Mouse (Mus musculus) heart, adult 2 months (tissue): ENCODE data around the gene Rhox6. TPM values are rescaled to one million over a fixed set of nuclear protein-coding genes. Genes with fewer than 3 reads are reported as not detected.
"Not testable (repeated sequence)": the region's sequence is repeated elsewhere in the genome, so short reads cannot be mapped to it uniquely, and the experiment has no call there.

ENCODE experiments used
- DNase-seq, 2 experiments: peaks; one replicate each; pipeline ENCODE4 v3.0.0; 2021
- H3K27ac ChIP-seq: fragments of 200-600 bp; 2 replicates; pipeline ENCODE4 v1.8.1; 2022
- H3K27me3 ChIP-seq: fragments of 200-500 bp; 2 replicates; pipeline ENCODE4 v1.6.1; 2012; ENCODE audit warnings: mild to moderate bottlenecking, low read length, inconsistent platforms, mixed read lengths; ENCODE audit not compliant: control insufficient read depth, insufficient read depth
- H3K36me3 ChIP-seq: fragments of 200-500 bp; 2 replicates; pipeline ENCODE4 v1.6.1; 2012; ENCODE audit warnings: low read length, inconsistent platforms; ENCODE audit not compliant: control insufficient read depth, insufficient read depth
- H3K4me1 ChIP-seq: fragments of 200-500 bp; 2 replicates; pipeline ENCODE4 v1.6.1; 2011; ENCODE audit warnings: low read length; ENCODE audit not compliant: control insufficient read depth, insufficient read depth
- H3K4me3 ChIP-seq: fragments of 200-600 bp; 2 replicates; pipeline ENCODE4 v1.8.1; 2022
- H3K79me2 ChIP-seq: fragments of 200-500 bp; replicated peaks from 2 replicates; pipeline ENCODE4 v1.6.1; 2012; ENCODE audit warnings: mild to moderate bottlenecking, inconsistent platforms, low read length, moderate library complexity, mixed read lengths; ENCODE audit not compliant: control insufficient read depth, insufficient read depth
- H3K9ac ChIP-seq: fragments of 200-500 bp; 2 replicates; pipeline ENCODE4 v1.6.1; 2012; ENCODE audit warnings: low read depth, mild to moderate bottlenecking, control low read depth, inconsistent platforms, low read length, mixed read lengths
- CTCF ChIP-seq: fragments of 200-600 bp; IDR thresholded peaks from 2 replicates; pipeline ENCODE4 v1.8.1; 2022; ENCODE audit warnings: antibody characterized with exemption, mild to moderate bottlenecking, moderate library complexity
- EP300 ChIP-seq: fragments of 200-500 bp; IDR thresholded peaks from 2 replicates; pipeline ENCODE4 v1.6.1; 2011; ENCODE audit warnings: low read depth, low read length, control low read depth; ENCODE audit not compliant: insufficient read depth
- POLR2A ChIP-seq: fragments of 200-500 bp; IDR thresholded peaks from 2 replicates; pipeline ENCODE4 v1.6.1; 2011; ENCODE audit warnings: mild to moderate bottlenecking, low read depth, low read length, control low read depth; ENCODE audit not compliant: insufficient read depth
- WGBS: fragments of 180-500 bp; shearing (Covaris S2); methylation state at CpG from one replicate; pipeline ENCODE4 v1.1.7; 2018; 5-methylcytosine and 5-hydroxymethylcytosine counted together
- intact Hi-C: fragments of 180-260 bp; cut with DNase I; formaldehyde crosslinking; loops from one replicate; pipeline ENCODE4 v1.15.1; 2025
- long read RNA-seq: library from polyadenylated mRNA; stranded (forward); transcript quantifications from one replicate; pipeline ENCODE4 v2.0.0, GENCODE M21; 2021
- polyA plus RNA-seq: library from polyadenylated mRNA; depleted of rRNA; stranded (reverse); fragments of >200 nt; gene quantifications from 2 replicates; pipeline ENCODE4 v1.2.3, GENCODE M21; 2012; rRNA removed
- total RNA-seq, 2 experiments: library from RNA; stranded (reverse); gene quantifications; 2 replicates each; pipeline ENCODE4 v1.2.3; 2021

The Rhox6 gene
- total RNA-seq (not detected), polyA plus RNA-seq (not detected in 2 replicates)
- long read RNA-seq: 0 reads

DNA sequence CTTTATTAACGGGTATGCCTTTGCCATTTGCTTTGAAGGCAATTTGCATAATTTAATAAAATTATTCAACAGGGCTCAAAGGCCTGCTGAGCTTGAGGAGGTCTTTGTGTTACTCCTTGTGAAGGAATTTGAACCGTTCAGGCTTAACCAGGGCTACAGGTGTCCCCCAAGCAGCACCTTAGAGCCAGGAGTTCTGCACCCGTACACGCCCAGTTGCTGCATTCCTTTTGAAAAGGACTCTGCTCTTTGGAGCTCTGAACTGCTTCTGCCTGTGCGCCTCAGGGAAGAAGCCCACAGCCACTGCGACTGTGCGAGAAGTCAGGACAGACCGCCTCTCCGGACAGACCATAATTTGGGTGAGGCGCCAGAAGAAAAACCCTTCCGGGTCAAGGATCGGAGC, at the start of gene Rhox6:
Rhox6 (plus strand) TSS at position 301 of the 400 bp plus-strand sequence.
- H3K27me3 ChIP-seq, H3K9ac ChIP-seq, intact Hi-C loops, H3K27ac ChIP-seq, H3K4me3 ChIP-seq, H3K4me1 ChIP-seq, H3K79me2 ChIP-seq, DNase-seq, H3K36me3 ChIP-seq: not testable (repeated sequence)
- WGBS: 82% methylated on average over 4 of the region's 12 CpGs

DNA sequence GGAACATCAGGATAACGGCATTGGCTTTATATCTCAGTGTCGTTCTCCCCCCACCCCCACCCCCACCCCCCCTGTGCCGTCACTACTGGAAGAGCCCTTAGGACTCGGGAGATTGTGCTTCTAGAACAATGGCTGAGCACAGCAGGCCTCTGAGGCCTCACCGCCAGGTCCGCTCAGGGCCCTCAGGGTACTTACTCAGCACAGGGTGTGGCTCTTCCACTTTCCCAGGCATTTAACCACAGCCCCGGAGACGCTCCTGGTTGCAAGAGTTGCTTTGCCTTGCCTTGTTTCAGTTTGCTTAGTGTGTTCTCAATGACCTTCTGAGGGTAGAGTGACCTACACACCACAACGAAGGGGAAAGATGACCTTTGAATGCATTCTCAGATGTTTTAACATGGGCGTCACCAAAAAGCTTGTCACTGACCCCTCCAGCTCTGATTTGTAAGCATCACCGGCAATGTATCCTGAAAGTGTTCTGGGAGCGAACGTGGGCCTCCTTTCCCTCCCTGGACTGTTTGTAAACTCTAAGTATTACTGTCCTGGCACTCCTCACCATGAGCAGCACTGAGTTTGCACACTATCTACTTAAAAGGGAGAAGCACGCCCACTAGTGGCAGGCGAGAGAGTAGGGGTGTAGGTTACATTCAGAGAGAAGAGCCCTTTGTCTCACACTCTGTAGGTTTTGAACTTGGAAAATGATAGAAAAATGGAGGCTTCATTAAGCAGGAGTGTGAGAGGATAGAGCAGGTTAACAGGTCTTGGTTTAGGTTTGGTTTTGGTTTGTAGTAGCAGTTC, 19.2 kb upstream of the Rhox6 start:
- no peak overlapping the region for H3K4me3 ChIP-seq
- no peaks in the 10 kb centered on the region for H3K27me3 ChIP-seq
- H3K27ac ChIP-seq: no peak overlapping the region
- no peaks in the 10 kb centered on the region for H3K79me2 ChIP-seq
- intact Hi-C loops: no loop called here
- H3K4me1 ChIP-seq: no peaks in the 10 kb centered on the region
- DNase-seq: no peak
- H3K36me3 ChIP-seq: no peaks in the 10 kb centered on the region
- no peak overlapping the region for H3K9ac ChIP-seq
- TF ChIP-seq POLR2A (no peak), CTCF (peak; percentile 20; the same call in 1 of the 2 replicates)
- 78% methylated on average over 15 of the region's 15 CpGs for whole genome bisulfite sequencing

DNA sequence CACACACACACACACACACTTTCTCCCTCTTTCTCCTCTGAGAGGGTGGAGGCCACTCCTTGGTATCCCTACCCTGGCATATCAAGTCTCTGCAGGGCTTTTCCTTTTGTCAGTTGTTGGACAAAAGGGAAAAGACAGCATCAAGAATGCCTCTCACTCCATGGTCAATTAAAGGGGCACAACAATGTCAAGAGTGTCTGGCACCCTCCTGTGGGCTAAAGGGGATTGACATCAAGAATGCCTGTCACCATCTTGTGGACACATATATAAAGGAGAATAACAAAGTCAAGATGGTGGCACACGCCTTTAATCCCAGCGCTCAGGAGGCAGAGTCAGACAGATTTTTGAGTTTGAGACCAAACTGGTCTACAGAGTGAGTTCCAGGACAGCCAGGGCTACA, 17.3 kb upstream of the Rhox6 start:
- DNase-seq: no peak
- TF ChIP-seq POLR2A (no peak), CTCF (peak; percentile 19; the same call in 1 of the 2 replicates)
- H3K79me2 ChIP-seq: no peaks in the 10 kb centered on the region
- H3K27me3 ChIP-seq: no peaks in the 10 kb centered on the region
- no peaks in the 10 kb centered on the region for H3K4me1 ChIP-seq
- intact Hi-C loops: no loop called here
- 73% methylated on average over 2 of the region's 2 CpGs for WGBS
- no peak overlapping the region for H3K9ac ChIP-seq
- no peak overlapping the region for H3K27ac ChIP-seq
- H3K36me3 ChIP-seq: no peaks in the 10 kb centered on the region
- H3K4me3 ChIP-seq: no peak overlapping the region

DNA sequence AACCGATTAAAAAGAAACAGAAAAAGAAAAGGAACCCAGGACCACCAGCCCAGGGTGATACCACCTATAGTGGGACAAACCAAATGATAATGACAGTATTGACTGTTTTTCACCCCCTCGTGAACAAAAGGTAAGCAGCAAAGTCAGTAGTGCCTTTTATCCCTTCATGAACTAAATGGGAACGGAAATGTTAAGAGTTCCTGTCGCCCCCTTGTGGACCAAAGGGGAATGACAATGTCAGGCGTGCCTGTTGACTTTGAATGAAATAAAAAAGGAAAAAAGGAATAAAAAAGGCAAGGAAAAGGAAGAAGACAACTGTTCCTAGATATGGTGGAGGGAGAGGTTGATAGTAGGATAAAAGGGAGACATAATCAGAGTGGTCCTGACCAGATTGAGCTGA, 15.5 kb upstream of the Rhox6 start:
- Histone ChIP-seq H3K36me3 (no peaks in the 10 kb centered on the region), H3K4me1 (no peaks in the 10 kb centered on the region), H3K79me2 (no peaks in the 10 kb centered on the region), H3K4me3 (no peak overlapping the region), H3K27me3 (no peaks in the 10 kb centered on the region), H3K27ac (no peak overlapping the region), H3K9ac (no peak overlapping the region)
- TF ChIP-seq POLR2A (no peak), CTCF (peak; percentile 79)
- WGBS: 27% methylated on average over 5 of the region's 5 CpGs
- peak in 1 of 2 experiments; percentile 38 for DNase-seq
- intact Hi-C loops: no loop called here

DNA sequence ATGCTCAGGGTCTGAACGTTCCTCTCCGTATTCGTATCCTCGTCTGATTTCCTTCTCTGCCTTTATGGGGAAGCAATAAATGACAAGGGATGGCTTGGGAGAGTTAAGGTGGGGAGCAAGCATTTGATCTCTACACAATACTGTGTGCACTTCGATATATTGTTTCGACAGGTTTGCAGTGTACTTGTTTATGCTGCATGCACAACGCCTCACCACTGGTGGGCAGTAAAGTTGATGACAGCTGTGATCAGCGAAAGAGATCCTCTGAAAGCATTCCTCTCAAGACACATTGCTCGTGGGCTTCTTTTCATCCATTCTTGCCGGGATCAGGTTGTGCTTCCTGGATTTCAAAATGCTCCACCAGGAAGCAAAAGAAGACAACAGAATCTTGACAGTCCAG, 11.0 kb upstream of the Rhox6 start:
- Histone ChIP-seq H3K4me3 (no peak overlapping the region), H3K9ac (no peak overlapping the region), H3K27me3 (no peaks in the 10 kb centered on the region), H3K79me2 (no peaks in the 10 kb centered on the region), H3K4me1 (no peaks in the 10 kb centered on the region), H3K27ac (no peak overlapping the region), H3K36me3 (no peaks in the 10 kb centered on the region)
- intact Hi-C loops: no loop called here
- TF ChIP-seq POLR2A (no peak), EP300 (no peak), CTCF (no peak)
- DNase-seq: no peak
- WGBS: 71% methylated on average over 10 of the region's 10 CpGs

DNA sequence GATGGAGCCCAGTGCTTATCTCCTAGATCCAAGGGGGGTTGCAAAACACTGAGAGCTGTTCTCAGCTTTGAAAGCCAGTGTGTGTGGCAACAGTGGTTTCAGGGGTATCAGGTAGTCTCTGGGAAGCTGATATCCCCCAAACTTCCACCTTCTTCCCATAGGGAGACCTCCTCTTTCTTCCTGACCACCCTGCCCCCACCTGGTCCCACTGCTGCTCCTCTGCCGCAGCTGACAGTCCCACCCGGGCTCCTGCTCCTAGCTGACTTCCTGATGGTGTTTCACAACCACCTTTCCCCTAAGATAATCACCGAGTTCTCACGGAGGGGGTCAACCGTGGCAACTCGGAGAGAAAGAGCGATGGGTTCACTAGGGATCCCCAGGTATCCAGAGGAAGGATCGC, 4.7 kb downstream of the Rhox6 start, which contains the start of gene Rhox7a:
Rhox7a (plus strand) TSS at position 301 of the 400 bp plus-strand sequence.
- H3K79me2 ChIP-seq, H3K4me3 ChIP-seq, intact Hi-C loops, DNase-seq, H3K4me1 ChIP-seq, H3K27ac ChIP-seq, H3K27me3 ChIP-seq, H3K9ac ChIP-seq, H3K36me3 ChIP-seq: not testable (repeated sequence)
- 59% methylated on average over 8 of the region's 8 CpGs for WGBS
